Mouse (Mus musculus) hindlimb bud, embryonic 11.5 days (tissue): ENCODE results near the gene Ly86.

Experiments
- DNase-seq: peaks from one replicate; pipeline ENCODE4 v3.0.0-alpha.2; 2012; ENCODE audit warnings: low read depth, low spot score; ENCODE audit errors: extremely low spot score

Ly86 gene

GRCm38 (mm10) chr13:37344909-37345772, at the start of gene Ly86:
Gene Ly86 (plus strand): TSS chr13:37345208.
- no peak for DNase-seq

- no peak for DNase-seq
Measured at GRCm38 (mm10) chr13:37297886-37298285, 47.1 kb upstream of the Ly86 start.

GRCm38 (mm10) chr13:37298856-37299255, 46.2 kb upstream of the Ly86 start:
- DNase-seq = no peak

- DNase-seq = no peak
Measured at GRCm38 (mm10) chr13:37302877-37303276, 42.1 kb upstream of the Ly86 start.

- no peak for DNase-seq
Measured at GRCm38 (mm10) chr13:37308006-37308405, 37.0 kb upstream of the Ly86 start.

GRCm38 (mm10) chr13:37309296-37309695, 35.7 kb upstream of the Ly86 start:
- no peak for DNase-seq

- no peak for DNase-seq
Measured at GRCm38 (mm10) chr13:37310331-37310730, 34.7 kb upstream of the Ly86 start.

- DNase-seq = no peak
Measured at GRCm38 (mm10) chr13:37311555-37312221, 33.3 kb upstream of the Ly86 start.

GRCm38 (mm10) chr13:37312222-37312928, 32.6 kb upstream of the Ly86 start:
- peak; percentile 98 for DNase-seq

GRCm38 (mm10) chr13:37312951-37313350, 32.1 kb upstream of the Ly86 start:
- no peak for DNase-seq

GRCm38 (mm10) chr13:37325504-37325903, 19.5 kb upstream of the Ly86 start:
- DNase-seq = no peak

- no peak for DNase-seq
Measured at GRCm38 (mm10) chr13:37329747-37330146, 15.3 kb upstream of the Ly86 start.

GRCm38 (mm10) chr13:37330971-37331370, 14.0 kb upstream of the Ly86 start:
- no peak for DNase-seq

GRCm38 (mm10) chr13:37332779-37333543, 12.0 kb upstream of the Ly86 start:
- DNase-seq = no peak

GRCm38 (mm10) chr13:37333544-37333870, 11.5 kb upstream of the Ly86 start:
- DNase-seq = no peak

- no peak for DNase-seq
Measured at GRCm38 (mm10) chr13:37337269-37337668, 7.7 kb upstream of the Ly86 start.

GRCm38 (mm10) chr13:37337871-37338270, 7.1 kb upstream of the Ly86 start:
- DNase-seq = no peak

GRCm38 (mm10) chr13:37342804-37343203, 2.2 kb upstream of the Ly86 start:
- DNase-seq = no peak

- DNase-seq = no peak
Measured at GRCm38 (mm10) chr13:37345823-37346222, 815 bp downstream of the Ly86 start.

GRCm38 (mm10) chr13:37347871-37348595, 3.0 kb downstream of the Ly86 start:
- no peak for DNase-seq
